Mouse (Mus musculus) c-Kit-negative CD71-positive TER-119-positive erythroid progenitor cells, embryonic 14.5 days (primary cell): Measurements from ENCODE around the gene Gm6309.
"Not testable (repeated sequence)": the region's sequence is repeated elsewhere in the genome, so short reads cannot be mapped to it uniquely, and the experiment has no call there.

ENCODE experiments used
- DNase-seq: peaks from one replicate; pipeline ENCODE4 v3.0.0-alpha.2; 2013; ENCODE audit warnings: low read depth, low spot score

The Gm6309 gene

GRCm38 (mm10) chr5:146170621-146171020 lies at the start of gene Gm6309:
Gene Gm6309 (minus strand): TSS chr5:146170721.
- DNase-seq: not testable (repeated sequence)

DNA sequence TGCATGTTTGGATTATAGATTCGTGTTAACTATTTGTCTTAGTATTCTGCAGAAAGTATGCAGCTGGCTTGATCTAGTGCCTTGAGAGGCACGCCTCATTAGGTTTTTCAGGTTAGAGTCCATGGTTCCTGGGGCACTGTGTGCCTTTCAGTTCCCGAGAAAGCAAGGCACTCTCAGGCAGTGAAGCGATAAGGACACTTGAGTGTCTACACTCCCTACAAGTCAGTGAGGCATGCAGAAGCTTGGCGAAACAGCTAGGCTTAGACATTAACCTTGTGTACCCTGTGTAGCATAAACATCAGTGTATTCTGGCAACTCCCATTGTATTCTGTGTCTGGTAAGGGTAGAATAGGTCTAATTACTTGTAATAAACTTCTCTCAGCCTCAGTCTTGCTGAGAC lies 35.0 kb upstream of the Gm6309 start:
- DNase-seq: no peak

- DNase-seq: no peak
These were observed 33.4 kb upstream of the Gm6309 start for GRCm38 (mm10) chr5:146203921-146204320.

DNA sequence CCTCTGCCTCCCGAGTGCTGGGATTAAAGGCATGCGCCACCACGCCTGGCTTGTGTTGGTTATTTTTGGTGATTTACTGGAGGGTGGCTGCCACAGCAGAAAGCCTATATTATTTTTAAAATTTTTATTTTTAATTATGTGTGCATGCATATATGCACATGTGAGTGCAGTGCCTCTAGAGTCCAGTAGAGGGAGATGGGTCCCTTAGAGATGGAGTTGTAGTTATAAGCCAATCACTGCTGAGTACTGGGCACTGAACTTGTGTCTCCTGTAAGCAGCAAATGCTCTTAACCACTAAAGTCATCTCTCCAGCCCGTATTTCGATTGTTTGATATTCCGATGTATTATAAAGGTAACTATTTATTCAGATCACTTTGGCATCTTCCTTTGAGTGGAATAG lies 30.1 kb upstream of the Gm6309 start:
- DNase-seq: no peak

DNA sequence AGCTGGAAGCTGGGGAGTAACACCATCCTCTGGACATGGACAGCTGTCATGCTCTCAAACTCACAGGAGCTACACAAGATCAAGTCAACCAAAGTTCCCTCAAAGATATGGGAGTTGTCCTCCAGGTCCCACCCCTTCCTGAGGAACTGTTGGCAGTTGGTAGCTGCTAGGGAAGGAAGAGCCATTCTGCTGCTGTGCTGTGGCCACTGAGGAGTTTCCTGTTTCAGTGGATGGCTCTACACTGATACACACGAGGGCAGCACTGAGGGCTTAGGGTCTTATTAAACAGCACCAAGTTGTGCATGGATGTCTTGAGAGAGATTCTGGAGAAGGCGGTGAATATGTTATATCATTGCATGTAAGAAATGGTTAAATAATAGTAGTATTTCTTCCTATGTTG lies 29.0 kb upstream of the Gm6309 start:
- DNase-seq: no peak

GRCm38 (mm10) chr5:146199073-146199472 lies 28.6 kb upstream of the Gm6309 start:
- DNase-seq: no peak

DNA sequence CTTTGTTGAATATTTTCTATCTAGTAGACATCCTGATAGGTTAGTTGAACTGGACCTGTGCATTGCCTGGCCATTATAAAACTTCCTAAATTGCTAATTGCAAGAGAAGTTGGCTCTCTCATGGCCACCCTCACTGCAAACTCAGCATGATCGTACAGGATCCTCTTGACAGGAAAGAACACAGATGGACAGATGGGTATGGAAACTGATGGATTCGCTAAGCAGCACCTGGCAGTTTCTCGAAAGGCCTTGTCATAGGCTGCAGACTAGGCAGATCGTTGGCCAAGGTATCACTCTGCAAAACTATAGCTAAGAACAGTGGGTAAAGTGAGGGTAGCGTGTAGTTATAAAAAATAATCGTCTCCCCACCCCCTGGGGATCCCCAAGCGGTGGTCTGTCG lies 22.8 kb upstream of the Gm6309 start:
- DNase-seq: no peak

DNA sequence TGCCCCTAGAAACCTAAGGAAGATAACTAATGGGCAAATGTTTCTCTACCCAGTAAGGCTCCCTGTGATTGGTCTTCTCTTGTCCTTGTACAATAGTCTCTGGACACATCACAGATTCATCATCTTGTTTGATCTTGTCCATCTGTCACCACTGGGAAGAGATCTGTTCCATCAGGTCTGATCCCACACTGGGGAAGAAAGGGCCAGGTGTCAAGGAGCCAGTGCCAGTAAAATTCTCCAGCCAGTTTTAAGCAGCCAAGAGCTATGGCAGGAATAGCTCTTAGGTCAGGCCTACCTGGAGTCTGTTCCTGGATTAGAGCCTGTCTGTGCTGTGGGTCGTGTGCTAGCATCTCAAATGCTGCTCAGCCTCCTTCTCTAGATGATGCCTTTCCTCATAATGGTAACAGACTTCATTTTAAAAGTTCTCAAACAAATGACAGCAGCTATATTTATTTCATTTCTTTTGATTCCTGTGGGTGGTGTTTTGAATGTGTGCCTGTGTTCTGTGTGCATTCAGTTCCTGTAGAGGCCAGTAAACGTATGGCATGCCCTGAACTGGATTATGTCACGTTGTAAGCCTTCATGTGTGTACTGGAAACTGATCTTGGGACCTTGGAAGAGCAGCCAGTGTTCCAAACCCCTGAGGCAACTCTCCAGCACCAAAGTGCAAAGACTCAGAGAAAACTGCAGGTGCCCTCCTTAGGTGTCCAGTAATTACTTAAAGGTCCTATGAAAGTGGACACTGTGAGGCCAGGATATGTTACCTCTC lies 20.2 kb upstream of the Gm6309 start:
- DNase-seq: no peak

DNA sequence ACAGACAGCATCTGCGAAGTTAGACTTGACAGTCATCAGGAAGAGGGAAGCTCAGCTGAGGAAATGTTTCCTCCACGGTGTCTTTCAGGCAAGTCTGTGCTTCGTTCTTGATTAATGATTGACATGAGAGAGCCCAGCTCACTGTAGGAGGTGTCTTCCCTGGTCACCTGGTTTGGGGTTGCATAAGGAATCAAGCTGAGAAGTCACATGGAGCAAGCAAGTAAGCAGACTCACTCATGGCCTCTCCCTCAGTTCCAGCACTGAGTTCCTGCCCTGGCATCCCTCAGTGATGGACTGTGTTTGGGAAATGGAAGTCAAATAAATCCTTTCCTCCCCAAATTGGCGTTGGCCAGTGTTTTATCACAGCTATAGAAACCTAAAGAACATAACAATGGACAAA lies 19.6 kb upstream of the Gm6309 start:
- no peak for DNase-seq

DNA sequence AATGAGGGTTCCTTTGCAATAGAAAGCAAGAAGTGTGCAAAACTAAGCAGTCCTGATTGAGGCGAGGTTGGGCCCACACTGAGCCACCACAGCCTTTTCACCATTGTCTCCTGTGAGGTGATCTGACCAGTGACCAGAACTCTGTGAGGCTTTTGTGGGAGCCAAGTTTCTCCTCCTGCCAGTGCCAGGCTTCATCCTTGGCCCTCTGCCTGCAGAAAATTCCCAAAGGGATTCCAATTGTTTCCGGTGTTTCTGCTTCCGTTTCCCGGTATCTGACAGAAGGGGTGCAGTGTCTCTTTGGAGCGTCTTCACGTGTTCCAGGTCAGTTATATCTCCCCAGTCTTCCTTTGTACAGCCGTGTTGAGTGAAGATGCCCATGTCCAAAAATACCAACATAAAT lies 18.2 kb upstream of the Gm6309 start:
- DNase-seq: no peak

- no peak for DNase-seq
These were observed 17.6 kb upstream of the Gm6309 start for GRCm38 (mm10) chr5:146188144-146188543.

DNA sequence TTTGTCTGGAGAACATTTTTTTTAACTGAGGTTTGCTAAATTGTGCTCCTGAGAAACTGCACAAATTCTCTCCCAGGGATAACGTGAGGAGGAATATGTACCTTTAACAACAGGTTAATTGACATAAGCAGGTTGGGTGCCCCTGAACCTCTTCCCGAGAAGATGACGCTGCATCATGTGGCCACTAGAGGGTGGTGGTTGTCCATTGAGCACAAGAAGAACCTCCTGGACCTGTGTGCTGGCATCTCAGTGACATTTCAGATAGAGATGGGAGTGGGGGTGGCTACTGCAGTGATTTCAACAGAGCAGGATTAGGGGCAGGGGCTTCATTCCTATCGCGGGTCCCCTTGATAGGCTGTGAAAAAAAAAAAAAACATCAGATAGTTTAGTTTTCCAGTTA lies 16.9 kb upstream of the Gm6309 start:
- DNase-seq: not testable (repeated sequence)

DNA sequence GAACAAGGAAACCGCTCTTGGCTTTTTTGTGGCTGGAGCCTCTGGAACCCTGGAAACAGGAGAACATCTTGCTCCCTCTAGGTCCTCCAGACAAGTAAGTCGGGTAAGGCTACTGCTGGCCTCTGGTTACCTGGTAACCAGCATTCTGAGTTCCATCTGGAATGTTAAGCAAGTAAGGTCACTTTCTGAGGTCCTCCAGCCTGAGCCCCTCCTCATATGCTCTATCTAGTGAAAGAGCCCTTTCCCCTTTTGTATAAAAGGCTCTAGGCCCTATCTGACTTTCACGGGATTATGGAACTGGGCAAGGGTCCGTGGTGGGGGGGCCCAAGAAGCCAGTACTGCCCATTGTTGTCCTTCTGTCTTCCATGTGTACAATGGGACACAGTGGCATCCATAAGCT lies 14.7 kb upstream of the Gm6309 start, which contains the start of gene 1700001J03Rik:
1700001J03Rik (minus strand) TSS at position 101 of the 400 bp plus-strand sequence.
- not testable (repeated sequence) for DNase-seq

- DNase-seq: not testable (repeated sequence)
These were observed 2.2 kb upstream of the Gm6309 start for GRCm38 (mm10) chr5:146172744-146173143.

- DNase-seq: not testable (repeated sequence)
These were observed 10.1 kb downstream of the Gm6309 start, which contains the start of gene Gm5565 for GRCm38 (mm10) chr5:146160439-146160838. Gene Gm5565 (minus strand): TSS chr5:146160539.

DNA sequence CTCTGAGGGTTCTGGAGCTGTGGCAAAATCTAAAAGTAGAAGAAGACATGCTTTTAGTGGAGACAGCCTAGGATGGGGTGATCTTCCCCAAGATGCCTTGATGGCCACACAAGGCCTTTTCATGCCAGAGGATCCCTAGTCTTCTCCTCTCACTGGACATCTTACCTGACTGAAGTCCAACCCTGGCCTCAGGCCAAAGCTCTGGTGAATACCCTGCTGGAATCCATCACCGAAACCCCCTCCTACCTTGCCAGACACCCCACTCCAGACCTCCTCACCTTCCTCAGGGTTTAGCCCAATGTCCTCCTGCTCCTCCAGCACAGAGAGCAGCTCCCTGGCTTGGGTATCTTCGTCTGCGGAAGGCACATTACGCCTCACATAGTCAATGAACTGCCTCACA lies 12.2 kb downstream of the Gm6309 start:
- DNase-seq: not testable (repeated sequence)

DNA sequence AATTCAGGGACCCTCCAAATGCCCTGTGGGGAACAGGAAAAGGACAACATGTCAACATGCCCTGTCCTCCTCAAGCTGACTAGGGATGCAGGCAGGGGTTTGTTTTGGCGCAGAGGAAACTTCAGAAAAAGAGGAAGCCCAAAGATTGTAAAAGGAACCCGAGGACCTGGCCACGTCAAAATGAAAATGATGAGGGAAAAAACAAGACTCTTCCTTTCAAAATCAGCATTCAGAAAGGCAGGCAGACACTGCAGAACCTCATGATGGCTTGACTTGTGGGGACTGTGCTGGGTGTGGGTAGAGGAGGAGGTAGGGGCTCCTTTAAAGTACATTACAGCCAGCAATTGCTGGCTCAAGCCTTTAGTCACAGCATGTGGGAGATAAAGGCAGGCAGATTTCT lies 20.1 kb downstream of the Gm6309 start:
- no peak for DNase-seq

- no peak for DNase-seq
These were observed 22.6 kb downstream of the Gm6309 start for GRCm38 (mm10) chr5:146147903-146148302.
